19 mouse cellular contexts compared by ENCODE assay signal in the genomic region with DNA sequence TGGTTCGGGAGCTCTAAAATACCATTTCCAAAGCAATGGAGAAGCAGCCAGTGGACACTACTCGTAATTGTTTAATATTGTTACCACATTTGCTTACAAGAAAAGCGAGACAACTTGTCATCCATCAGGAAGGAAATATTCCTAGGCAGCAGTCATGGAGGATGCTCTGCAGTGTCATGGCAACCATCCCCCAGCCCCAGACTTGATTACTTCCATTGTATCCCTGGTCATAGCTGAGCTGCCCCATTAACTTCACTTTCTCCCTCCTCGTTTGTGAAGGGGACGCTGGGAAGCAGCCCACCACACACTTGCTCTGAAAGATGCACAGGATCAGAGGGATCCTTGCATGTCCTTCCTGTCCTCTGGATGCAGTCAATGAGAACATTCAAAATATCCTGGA.
A peak's percentile ranks its signal among the peaks of the same experiment; 100 is the strongest.
DNase-seq lines count a peak whose midpoint lies in the region; ATAC-seq and TF ChIP-seq lines count a peak whose summit lies in the region.
"Had no signal": no experiment of that assay in that cellular context is flagged by ENCODE, and none has a peak within 500 bp of the region (broad histone marks: within the 10 kb centered on the region; RNA-seq: fewer than 3 reads in every experiment).

No protein-coding gene starts in this region.

- DNase-seq in midbrain, embryonic 10.5 days (ENCODE audit: low spot score) = peak; percentile 19
- DNase-seq in midbrain, postnatal 0 days (ENCODE audit: low spot score) = no peak
- DNase-seq in embryo, embryonic 10 days (ENCODE audit: low spot score) = peak; percentile 38
- DNase-seq in embryo, embryonic 11 days = peak; percentile 28
- DNase-seq in hindbrain, postnatal 0 days (ENCODE audit: low spot score) = no peak
- DNase-seq in heart, adult 11 months = no peak
- DNase-seq in testis, postnatal 14 days (ENCODE audit: low spot score) = no peak
- DNase-seq: adrenal gland, postnatal 14 days; cerebellum, adult 11-12 months; cerebellum, adult 9-10 months; cerebellum, postnatal 25 days; gastrocnemius, postnatal 36 days had no signal

- no peak overlapping the region for H3K4me3 ChIP-seq in midbrain, embryonic 10.5 days
- no peak overlapping the region for H3K4me3 ChIP-seq in midbrain, postnatal 0 days (ENCODE audit: low read depth, low read length)
- H3K4me3 ChIP-seq in hindbrain, postnatal 0 days (ENCODE audit: low read length) = no peak overlapping the region
- H3K4me3 ChIP-seq: embryonic facial prominence, embryonic 12.5 days; forebrain, embryonic 15.5 days; heart, embryonic 12.5 days; hindbrain, embryonic 15.5 days had no signal

- H3K9me3 ChIP-seq in midbrain, embryonic 10.5 days (replicated peaks) = peaks cover 5% of the 10 kb centered on the region; the same call in 1 of the 2 replicates
- no peaks in the 10 kb centered on the region for H3K9me3 ChIP-seq in midbrain, postnatal 0 days (ENCODE audit: low read length)
- H3K9me3 ChIP-seq in hindbrain, postnatal 0 days (ENCODE audit: low read length) = no peaks in the 10 kb centered on the region
- H3K9me3 ChIP-seq: embryonic facial prominence, embryonic 12.5 days; forebrain, embryonic 15.5 days; heart, embryonic 12.5 days; hindbrain, embryonic 15.5 days had no signal

- no peaks in the 10 kb centered on the region for H3K36me3 ChIP-seq in midbrain, embryonic 10.5 days
- no peaks in the 10 kb centered on the region for H3K36me3 ChIP-seq in midbrain, postnatal 0 days (ENCODE audit: insufficient read depth, low read length)
- H3K36me3 ChIP-seq in hindbrain, postnatal 0 days (ENCODE audit: insufficient read depth, low read length) = no peaks in the 10 kb centered on the region
- H3K36me3 ChIP-seq: embryonic facial prominence, embryonic 12.5 days; forebrain, embryonic 15.5 days; heart, embryonic 12.5 days; hindbrain, embryonic 15.5 days had no signal

- 0 out of 2 replicates have a peak overlapping the region, but pooled peaks have one; percentile 9 for H3K27ac ChIP-seq in midbrain, embryonic 10.5 days (replicated peaks)
- H3K27ac ChIP-seq in midbrain, postnatal 0 days (ENCODE audit: low read depth, low read length) = no peak overlapping the region
- no peak overlapping the region for H3K27ac ChIP-seq in hindbrain, postnatal 0 days
- H3K27ac ChIP-seq: embryonic facial prominence, embryonic 12.5 days; forebrain, embryonic 15.5 days; hindbrain, embryonic 15.5 days had no signal

- 56% methylated on average over 5 of the region's 5 CpGs for WGBS in midbrain, embryonic 10.5 days
- 43% methylated on average over 5 of the region's 5 CpGs for WGBS in midbrain, postnatal 0 days
- 24% methylated on average over 5 of the region's 5 CpGs for WGBS in hindbrain, postnatal 0 days

- no peaks in the 10 kb centered on the region for H3K27me3 ChIP-seq in midbrain, embryonic 10.5 days (ENCODE audit: low read depth, poor library complexity, severe bottlenecking)
- H3K27me3 ChIP-seq in midbrain, postnatal 0 days (ENCODE audit: insufficient read depth, low read length) = no peaks in the 10 kb centered on the region
- H3K27me3 ChIP-seq in hindbrain, postnatal 0 days (ENCODE audit: insufficient read depth, low read length) = no peaks in the 10 kb centered on the region
- H3K27me3 ChIP-seq: CH12.LX; embryonic facial prominence, embryonic 12.5 days; forebrain, embryonic 15.5 days; heart, embryonic 12.5 days; hindbrain, embryonic 15.5 days had no signal

- H3K9ac ChIP-seq in midbrain, postnatal 0 days (replicated peaks; ENCODE audit: low read length, poor library complexity, severe bottlenecking) = no peak overlapping the region
- no peak overlapping the region for H3K9ac ChIP-seq in hindbrain, postnatal 0 days (replicated peaks; ENCODE audit: low read length)
- H3K9ac ChIP-seq: embryonic facial prominence, embryonic 12.5 days; forebrain, embryonic 15.5 days; heart, embryonic 12.5 days; hindbrain, embryonic 15.5 days had no signal

- peaks cover 34% of the 10 kb centered on the region for H3K4me1 ChIP-seq in midbrain, embryonic 10.5 days
- 0 out of 2 replicates have a peak, but pooled peaks cover 3% of the 10 kb centered on the region for H3K4me1 ChIP-seq in midbrain, postnatal 0 days (ENCODE audit: insufficient read depth, low read length)
- peaks cover 10% of the 10 kb centered on the region; the same call in 1 of the 2 replicates for H3K4me1 ChIP-seq in hindbrain, postnatal 0 days (ENCODE audit: insufficient read depth, low read length)
- H3K4me1 ChIP-seq: embryonic facial prominence, embryonic 12.5 days had no signal

- ATAC-seq in midbrain, postnatal 0 days (ENCODE audit: low FRiP score) = no peak
- ATAC-seq in hindbrain, postnatal 0 days = 0 out of 2 replicates have a peak, but pooled peaks have one; percentile 51
- ATAC-seq: activated CD4-positive, CD25-positive, alpha-beta regulatory T cell, adult 4 months; forebrain, embryonic 15.5 days; Patski had no signal

- TF ChIP-seq CTCF in midbrain, postnatal 0 days (IDR thresholded peaks at IDR 0.05) = no peak
- no peak for TF ChIP-seq CTCF in hindbrain, postnatal 0 days (IDR thresholded peaks at IDR 0.05; ENCODE audit: low read depth)

- no peak overlapping the region for H3K4me2 ChIP-seq in midbrain, postnatal 0 days (ENCODE audit: low read depth, low read length, poor library complexity, severe bottlenecking)
- no peak overlapping the region for H3K4me2 ChIP-seq in hindbrain, postnatal 0 days (ENCODE audit: low read depth, low read length)
- H3K4me2 ChIP-seq: embryonic facial prominence, embryonic 12.5 days; forebrain, embryonic 15.5 days; heart, embryonic 12.5 days; hindbrain, embryonic 15.5 days had no signal

Comparison
In these comparisons a context has a peak if more than half of its experiments do, and no peak if none do; other contexts are left out.
1. DNase-seq: peak in midbrain, embryonic 10.5 days (single experiment), embryo, embryonic 10 days (single experiment) and embryo, embryonic 11 days (single experiment); none in midbrain, postnatal 0 days (single experiment), hindbrain, postnatal 0 days (single experiment), heart, adult 11 months (single experiment) and testis, postnatal 14 days (single experiment).